Comparison of ENCODE assay signal across 21 mouse cellular contexts in the genomic region with DNA sequence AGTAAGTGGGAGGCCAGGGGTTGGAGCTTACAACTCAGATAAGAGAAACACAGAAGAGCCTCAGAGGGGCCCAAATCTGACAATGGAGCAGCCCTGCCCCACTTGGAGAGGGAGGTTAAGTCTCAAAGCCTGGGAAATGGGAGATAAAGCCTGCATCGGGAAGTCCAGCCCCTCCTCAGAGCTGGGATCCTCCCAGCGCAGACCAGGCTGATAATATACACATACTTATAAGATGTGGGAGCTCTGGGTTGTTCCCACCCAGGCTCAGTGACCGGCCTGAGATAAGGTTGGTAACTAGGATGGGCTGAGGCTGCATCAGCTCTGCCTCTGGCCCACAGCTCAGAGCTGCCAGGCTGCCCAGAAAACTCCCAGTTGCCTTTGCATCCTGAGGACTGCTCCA. TPM values are rescaled to one million over a fixed set of nuclear protein-coding genes. Genes with fewer than 3 reads are reported as not detected.
DNase-seq lines count a peak whose midpoint lies in the region; ATAC-seq lines count a peak whose summit lies in the region.
"Had no signal": no experiment of that assay in that cellular context is flagged by ENCODE, and none has a peak within 500 bp of the region (broad histone marks: within the 10 kb centered on the region; RNA-seq: fewer than 3 reads in every experiment).

No protein-coding gene starts in this region.

- H3K36me3 ChIP-seq in erythroblast, embryonic 14.5 days (ENCODE audit: control insufficient read depth): no peaks in the 10 kb centered on the region
- H3K36me3 ChIP-seq in midbrain, embryonic 12.5 days: no peaks in the 10 kb centered on the region
- H3K36me3 ChIP-seq in midbrain, embryonic 13.5 days: no peaks in the 10 kb centered on the region
- no peaks in the 10 kb centered on the region for H3K36me3 ChIP-seq in liver, embryonic 11.5 days (ENCODE audit: control insufficient read depth, insufficient read depth, low read length)
- H3K36me3 ChIP-seq: embryonic facial prominence, embryonic 10.5 days; G1E; hindbrain, embryonic 15.5 days; neural tube, embryonic 15.5 days had no signal

- peaks cover 64% of the 10 kb centered on the region for H3K4me1 ChIP-seq in erythroblast, embryonic 14.5 days (ENCODE audit: control insufficient read depth)
- H3K4me1 ChIP-seq in midbrain, embryonic 12.5 days: 0 out of 2 replicates have a peak, but pooled peaks cover 4% of the 10 kb centered on the region
- peaks cover 3% of the 10 kb centered on the region; the same call in 1 of the 2 replicates for H3K4me1 ChIP-seq in midbrain, embryonic 13.5 days (replicated peaks)
- H3K4me1 ChIP-seq in liver, embryonic 11.5 days (replicated peaks; ENCODE audit: control insufficient read depth, insufficient read depth, low read length): peaks cover 15% of the 10 kb centered on the region
- H3K4me1 ChIP-seq: hindbrain, embryonic 15.5 days; neural tube, embryonic 15.5 days had no signal

- peaks cover 41% of the 10 kb centered on the region for H3K27me3 ChIP-seq in erythroblast, embryonic 14.5 days (ENCODE audit: control insufficient read depth)
- H3K27me3 ChIP-seq in midbrain, embryonic 12.5 days: peaks cover 12% of the 10 kb centered on the region; the same call in 1 of the 2 replicates
- H3K27me3 ChIP-seq in midbrain, embryonic 13.5 days: 0 out of 2 replicates have a peak, but pooled peaks cover 7% of the 10 kb centered on the region
- peaks cover 21% of the 10 kb centered on the region; the same call in 1 of the 2 replicates for H3K27me3 ChIP-seq in liver, embryonic 11.5 days (replicated peaks; ENCODE audit: control insufficient read depth, insufficient read depth, low read length)
- H3K27me3 ChIP-seq: hindbrain, embryonic 15.5 days; neural tube, embryonic 15.5 days had no signal

- no peak overlapping the region; the same call in 1 of the 2 replicates for H3K27ac ChIP-seq in midbrain, embryonic 12.5 days (replicated peaks)
- no peak overlapping the region for H3K27ac ChIP-seq in midbrain, embryonic 13.5 days
- no peak overlapping the region for H3K27ac ChIP-seq in liver, embryonic 11.5 days (ENCODE audit: low read depth, low read length)
- H3K27ac ChIP-seq: embryonic facial prominence, embryonic 10.5 days; hindbrain, embryonic 15.5 days; neural tube, embryonic 15.5 days had no signal

- 37% methylated on average over 3 of the region's 3 CpGs for WGBS in midbrain, embryonic 12.5 days
- WGBS in midbrain, embryonic 13.5 days: 22% methylated on average over 3 of the region's 3 CpGs
- WGBS in liver, embryonic 11.5 days: 14% methylated on average over 3 of the region's 3 CpGs

- peak; percentile 42 for DNase-seq in liver, embryonic 11.5 days (ENCODE audit: low spot score)
- no peak for DNase-seq in adipocyte (ENCODE audit: low spot score)
- DNase-seq in retina, postnatal 1 day: no peak
- DNase-seq: adrenal gland, adult 8-10 months; cerebellum, adult 2 months; kidney, adult 8-10 months; kidney, postnatal 25 days; layer of hippocampus, adult 9-11 months; lung, postnatal 10 days; thymus, postnatal 36 days had no signal

- peak overlapping the region; percentile 43 for H3K4me3 ChIP-seq in erythroblast, embryonic 14.5 days (replicated peaks)
- no peak overlapping the region for H3K4me3 ChIP-seq in midbrain, embryonic 12.5 days
- H3K4me3 ChIP-seq in midbrain, embryonic 13.5 days (replicated peaks): no peak overlapping the region
- no peak overlapping the region for H3K4me3 ChIP-seq in liver, embryonic 11.5 days (ENCODE audit: low read depth, low read length)
- H3K4me3 ChIP-seq: embryonic facial prominence, embryonic 10.5 days; hindbrain, embryonic 15.5 days; neural tube, embryonic 15.5 days had no signal

- no peaks in the 10 kb centered on the region for H3K9me3 ChIP-seq in erythroblast, embryonic 14.5 days (ENCODE audit: control insufficient read depth, low read length)
- H3K9me3 ChIP-seq in midbrain, embryonic 12.5 days: no peaks in the 10 kb centered on the region
- H3K9me3 ChIP-seq in midbrain, embryonic 13.5 days: no peaks in the 10 kb centered on the region
- H3K9me3 ChIP-seq in liver, embryonic 11.5 days (ENCODE audit: control insufficient read depth, low read length): no peaks in the 10 kb centered on the region
- H3K9me3 ChIP-seq: embryonic facial prominence, embryonic 10.5 days; G1E; hindbrain, embryonic 15.5 days; neural tube, embryonic 15.5 days had no signal

- ATAC-seq in erythroblast, adult 5-6 weeks (replicated peaks; ENCODE audit: low FRiP score, poor library complexity, severe bottlenecking): no peak
- peak; percentile 34; the same call in 1 of the 2 replicates for ATAC-seq in midbrain, embryonic 12.5 days (ENCODE audit: low FRiP score, low read depth)
- ATAC-seq in midbrain, embryonic 13.5 days: no peak
- ATAC-seq in liver, embryonic 11.5 days (replicated peaks; ENCODE audit: low FRiP score): peak; percentile 96
- peak; percentile 30; the same call in 1 of the 2 replicates for ATAC-seq in megakaryocyte-erythroid progenitor cell, adult 5-6 weeks (replicated peaks; ENCODE audit: low FRiP score, low TSS enrichment, poor library complexity, severe bottlenecking)
- ATAC-seq: CD4-positive, CD25-positive, alpha-beta regulatory T cell, adult 4 months; forebrain, embryonic 16.5 days had no signal

- no peak overlapping the region for H3K4me2 ChIP-seq in midbrain, embryonic 12.5 days (replicated peaks)
- no peak overlapping the region for H3K4me2 ChIP-seq in midbrain, embryonic 13.5 days (replicated peaks)
- peak overlapping the region; percentile 10; the same call in 1 of the 2 replicates for H3K4me2 ChIP-seq in liver, embryonic 11.5 days
- H3K4me2 ChIP-seq: hindbrain, embryonic 15.5 days; neural tube, embryonic 15.5 days had no signal

- H3K9ac ChIP-seq in midbrain, embryonic 12.5 days (replicated peaks): no peak overlapping the region
- H3K9ac ChIP-seq in midbrain, embryonic 13.5 days (replicated peaks): no peak overlapping the region
- H3K9ac ChIP-seq in liver, embryonic 11.5 days (ENCODE audit: low read depth, low read length): no peak overlapping the region
- H3K9ac ChIP-seq: hindbrain, embryonic 15.5 days; neural tube, embryonic 15.5 days had no signal

RNA-seq across cellular contexts. Expression of a gene that starts 15.2 kb away (rescaled TPM):
- polyA plus RNA-seq in erythroblast, embryonic 14.5 days (2012): 0.01 TPM in 2 replicates
- total RNA-seq in erythroblast, adult 5-6 weeks (2015; ENCODE audit: low replicate concordance): not detected in 2 replicates
- not detected in 2 replicates for total RNA-seq in erythroblast, adult 5-6 weeks (2017; ENCODE audit: low replicate concordance)
- polyA plus RNA-seq in midbrain, embryonic 12.5 days (2016; fragmentation: Nextera tagmentation; extraction: Ambion mirVana): 0.59 and 0.92 TPM in 2 replicates
- polyA plus RNA-seq in midbrain, embryonic 13.5 days (2015; fragmentation: Nextera tagmentation; extraction: Ambion mirVana): 0.64 and 1.0 TPM in 2 replicates
- polyA plus RNA-seq in liver, embryonic 11.5 days (2014; fragmentation: Nextera tagmentation; extraction: Ambion mirVana): 0.53 and 0.78 TPM in 2 replicates
- 0.35 TPM in 1 of 2 replicates, not detected in the other for total RNA-seq in megakaryocyte-erythroid progenitor cell, adult 5-6 weeks (2014; fragmentation: Nextera tagmentation)
- total RNA-seq in megakaryocyte-erythroid progenitor cell, adult 5-6 weeks (2017): 0.05 TPM in 1 of 2 replicates, not detected in the other
- polyA plus RNA-seq: G1E had no signal

Comparison
In these comparisons a context has a peak if more than half of its experiments do, and no peak if none do; other contexts are left out.
1. ATAC-seq: peak in midbrain, embryonic 12.5 days (single experiment), liver, embryonic 11.5 days (single experiment) and megakaryocyte-erythroid progenitor cell, adult 5-6 weeks (single experiment); none in erythroblast, adult 5-6 weeks (single experiment) and midbrain, embryonic 13.5 days (single experiment).